Mouse (Mus musculus): ENCODE measurements at regions not wholly inside any gene's neighbourhood (a gene's known extent, or its start where the extent isn't known, plus 50 kb on each side); places are given as distances from the start of the nearest gene placed in this dataset.
A peak's percentile ranks its signal among the peaks of the same experiment; 100 is the strongest.

DNA sequence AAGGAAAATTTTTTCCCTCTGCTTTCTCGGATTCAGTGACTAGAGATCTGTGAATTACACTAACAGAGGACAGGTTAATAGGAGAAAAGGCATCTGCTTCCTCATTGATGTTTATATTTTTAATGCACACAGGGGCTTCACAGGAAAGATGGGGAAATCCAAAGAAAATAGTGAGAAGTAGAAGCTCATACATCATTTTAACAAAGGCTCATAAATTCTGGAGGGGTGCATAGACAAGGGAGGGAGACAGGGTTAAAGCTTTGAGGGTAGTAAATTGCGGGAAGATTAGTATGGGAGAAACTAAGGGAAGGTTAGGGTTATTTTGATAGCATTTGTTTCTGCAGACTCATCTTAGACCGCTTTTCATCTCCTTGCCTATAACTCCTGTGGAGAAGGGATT lies 95.0 kb upstream of the Tmtc4 start:
- in situ Hi-C loops (cut with MboI; ENCODE audit: low sequenced_read_pairs in 2 of 2, unreplicated experiment in 2 of 2) = no loop called here
- no peaks in the 10 kb centered on the region for H3K4me1 ChIP-seq (ENCODE audit: control insufficient read depth in 2 of 2, insufficient read depth in 2 of 2, low read length in 2 of 2, poor library complexity in 1 of 2)

GRCm38 (mm10) chr14:123066344-123066743 lies 82.5 kb upstream of the Tmtc4 start:
- no peak overlapping the region for H3K4me3 ChIP-seq (ENCODE audit: insufficient read depth in 1 of 2, low read depth in 1 of 2, low read length in 2 of 2, poor library complexity in 1 of 2, severe bottlenecking in 1 of 2)
- H3K9me3 ChIP-seq (ENCODE audit: control insufficient read depth, insufficient read depth, low read depth, low read length) = no peaks in the 10 kb centered on the region
- in situ Hi-C loops (cut with MboI; ENCODE audit: low sequenced_read_pairs in 2 of 2, unreplicated experiment in 2 of 2) = no loop called here
- DNase-seq (ENCODE audit: low read depth, low spot score) = no peak
- TF ChIP-seq MAFK (IDR thresholded peaks at IDR 0.05; ENCODE audit: insufficient read depth, low read depth, low read length) (no peak), ZC3H11A (IDR thresholded peaks at IDR 0.05; ENCODE audit: borderline replicate concordance, low read depth, low read length) (no peak), CHD2 (IDR thresholded peaks at IDR 0.05; ENCODE audit: low read depth, low read length) (no peak), HCFC1 (IDR thresholded peaks at IDR 0.05; ENCODE audit: borderline replicate concordance, insufficient read depth, low read length) (no peak), ZNF384 (IDR thresholded peaks at IDR 0.05; ENCODE audit: low read depth, low read length) (0 out of 2 replicates have a peak, but pooled peaks have one; percentile 58)
- H3K36me3 ChIP-seq (ENCODE audit: control insufficient read depth, insufficient read depth, low read length, poor library complexity, severe bottlenecking) = no peaks in the 10 kb centered on the region
- no peak overlapping the region for H3K27ac ChIP-seq (ENCODE audit: insufficient read depth, low read depth, low read length, poor library complexity, severe bottlenecking)
- no peaks in the 10 kb centered on the region for H3K4me1 ChIP-seq (ENCODE audit: control insufficient read depth in 2 of 2, insufficient read depth in 2 of 2, low read length in 2 of 2, poor library complexity in 1 of 2)
- no peak overlapping the region for H3K9ac ChIP-seq (ENCODE audit: insufficient read depth, low read depth, low read length, poor library complexity, severe bottlenecking)

More for the DNA sequence above, 95.0 kb upstream of the Tmtc4 start:
- Histone ChIP-seq H3K9ac (ENCODE audit: insufficient read depth, low read depth, low read length, poor library complexity, severe bottlenecking) (no peak overlapping the region), H3K9me3 (ENCODE audit: control insufficient read depth, insufficient read depth, low read depth, low read length) (no peaks in the 10 kb centered on the region), H3K27ac (ENCODE audit: insufficient read depth, low read depth, low read length, poor library complexity, severe bottlenecking) (no peak overlapping the region), H3K4me3 (ENCODE audit: insufficient read depth in 1 of 2, low read depth in 1 of 2, low read length in 2 of 2, poor library complexity in 1 of 2, severe bottlenecking in 1 of 2) (no peak overlapping the region), H3K36me3 (ENCODE audit: control insufficient read depth, insufficient read depth, low read length, poor library complexity, severe bottlenecking) (no peaks in the 10 kb centered on the region)
- TF ChIP-seq MAFK (IDR thresholded peaks at IDR 0.05; ENCODE audit: insufficient read depth, low read depth, low read length) = no peak
- TF ChIP-seq CHD2 (IDR thresholded peaks at IDR 0.05; ENCODE audit: low read depth, low read length) = no peak
- no peak for TF ChIP-seq HCFC1 (IDR thresholded peaks at IDR 0.05; ENCODE audit: borderline replicate concordance, insufficient read depth, low read length)
- no peak for TF ChIP-seq ZNF384 (IDR thresholded peaks at IDR 0.05; ENCODE audit: low read depth, low read length)
- TF ChIP-seq ZC3H11A (IDR thresholded peaks at IDR 0.05; ENCODE audit: borderline replicate concordance, low read depth, low read length) = no peak
- DNase-seq (ENCODE audit: low read depth, low spot score) = no peak

GRCm38 (mm10) chr14:123065566-123065965 lies 81.7 kb upstream of the Tmtc4 start:
- H3K9ac ChIP-seq (ENCODE audit: insufficient read depth, low read depth, low read length, poor library complexity, severe bottlenecking) = no peak overlapping the region
- H3K9me3 ChIP-seq (ENCODE audit: control insufficient read depth, insufficient read depth, low read depth, low read length) = no peaks in the 10 kb centered on the region
- in situ Hi-C loops (cut with MboI; ENCODE audit: low sequenced_read_pairs in 2 of 2, unreplicated experiment in 2 of 2) = no loop called here
- no peak for DNase-seq (ENCODE audit: low read depth, low spot score)
- no peak overlapping the region for H3K27ac ChIP-seq (ENCODE audit: insufficient read depth, low read depth, low read length, poor library complexity, severe bottlenecking)
- H3K4me3 ChIP-seq (ENCODE audit: insufficient read depth in 1 of 2, low read depth in 1 of 2, low read length in 2 of 2, poor library complexity in 1 of 2, severe bottlenecking in 1 of 2) = no peak overlapping the region
- H3K36me3 ChIP-seq (ENCODE audit: control insufficient read depth, insufficient read depth, low read length, poor library complexity, severe bottlenecking) = no peaks in the 10 kb centered on the region
- no peak for TF ChIP-seq ZNF384 (IDR thresholded peaks at IDR 0.05; ENCODE audit: low read depth, low read length)
- TF ChIP-seq HCFC1 (IDR thresholded peaks at IDR 0.05; ENCODE audit: borderline replicate concordance, insufficient read depth, low read length) = no peak
- TF ChIP-seq CHD2 (IDR thresholded peaks at IDR 0.05; ENCODE audit: low read depth, low read length) = no peak
- TF ChIP-seq MAFK (IDR thresholded peaks at IDR 0.05; ENCODE audit: insufficient read depth, low read depth, low read length) = no peak
- no peak for TF ChIP-seq ZC3H11A (IDR thresholded peaks at IDR 0.05; ENCODE audit: borderline replicate concordance, low read depth, low read length)
- no peaks in the 10 kb centered on the region for H3K4me1 ChIP-seq (ENCODE audit: control insufficient read depth in 2 of 2, insufficient read depth in 2 of 2, low read length in 2 of 2, poor library complexity in 1 of 2)

GRCm38 (mm10) chr14:123065136-123065535 lies 81.3 kb upstream of the Tmtc4 start:
- no peak overlapping the region for H3K4me3 ChIP-seq (ENCODE audit: insufficient read depth in 1 of 2, low read depth in 1 of 2, low read length in 2 of 2, poor library complexity in 1 of 2, severe bottlenecking in 1 of 2)
- TF ChIP-seq CHD2 (IDR thresholded peaks at IDR 0.05; ENCODE audit: low read depth, low read length) (no peak), HCFC1 (IDR thresholded peaks at IDR 0.05; ENCODE audit: borderline replicate concordance, insufficient read depth, low read length) (no peak), ZNF384 (IDR thresholded peaks at IDR 0.05; ENCODE audit: low read depth, low read length) (no peak), ZC3H11A (IDR thresholded peaks at IDR 0.05; ENCODE audit: borderline replicate concordance, low read depth, low read length) (no peak), MAFK (IDR thresholded peaks at IDR 0.05; ENCODE audit: insufficient read depth, low read depth, low read length) (no peak)
- no peaks in the 10 kb centered on the region for H3K9me3 ChIP-seq (ENCODE audit: control insufficient read depth, insufficient read depth, low read depth, low read length)
- H3K9ac ChIP-seq (ENCODE audit: insufficient read depth, low read depth, low read length, poor library complexity, severe bottlenecking) = no peak overlapping the region
- H3K36me3 ChIP-seq (ENCODE audit: control insufficient read depth, insufficient read depth, low read length, poor library complexity, severe bottlenecking) = no peaks in the 10 kb centered on the region
- DNase-seq (ENCODE audit: low read depth, low spot score) = no peak
- in situ Hi-C loops (cut with MboI; ENCODE audit: low sequenced_read_pairs in 2 of 2, unreplicated experiment in 2 of 2) = no loop called here
- H3K27ac ChIP-seq (ENCODE audit: insufficient read depth, low read depth, low read length, poor library complexity, severe bottlenecking) = no peak overlapping the region
- H3K4me1 ChIP-seq (ENCODE audit: control insufficient read depth in 2 of 2, insufficient read depth in 2 of 2, low read length in 2 of 2, poor library complexity in 1 of 2) = no peaks in the 10 kb centered on the region

GRCm38 (mm10) chr14:123062908-123063307 lies 79.1 kb upstream of the Tmtc4 start:
- no peak for DNase-seq (ENCODE audit: low read depth, low spot score)
- in situ Hi-C loops (cut with MboI; ENCODE audit: low sequenced_read_pairs in 2 of 2, unreplicated experiment in 2 of 2) = no loop called here
- Histone ChIP-seq H3K9ac (ENCODE audit: insufficient read depth, low read depth, low read length, poor library complexity, severe bottlenecking) (no peak overlapping the region), H3K4me3 (ENCODE audit: insufficient read depth in 1 of 2, low read depth in 1 of 2, low read length in 2 of 2, poor library complexity in 1 of 2, severe bottlenecking in 1 of 2) (no peak overlapping the region), H3K27ac (ENCODE audit: insufficient read depth, low read depth, low read length, poor library complexity, severe bottlenecking) (no peak overlapping the region), H3K9me3 (ENCODE audit: control insufficient read depth, insufficient read depth, low read depth, low read length) (no peaks in the 10 kb centered on the region), H3K36me3 (ENCODE audit: control insufficient read depth, insufficient read depth, low read length, poor library complexity, severe bottlenecking) (no peaks in the 10 kb centered on the region), H3K4me1 (ENCODE audit: control insufficient read depth in 2 of 2, insufficient read depth in 2 of 2, low read length in 2 of 2, poor library complexity in 1 of 2) (no peaks in the 10 kb centered on the region)
- no peak for TF ChIP-seq HCFC1 (IDR thresholded peaks at IDR 0.05; ENCODE audit: borderline replicate concordance, insufficient read depth, low read length)
- no peak for TF ChIP-seq ZC3H11A (IDR thresholded peaks at IDR 0.05; ENCODE audit: borderline replicate concordance, low read depth, low read length)
- no peak for TF ChIP-seq CHD2 (IDR thresholded peaks at IDR 0.05; ENCODE audit: low read depth, low read length)
- no peak for TF ChIP-seq MAFK (IDR thresholded peaks at IDR 0.05; ENCODE audit: insufficient read depth, low read depth, low read length)
- no peak for TF ChIP-seq ZNF384 (IDR thresholded peaks at IDR 0.05; ENCODE audit: low read depth, low read length)

All from ES-E14 (cell line).